Mouse (Mus musculus) spleen, adult 2 months (tissue): ENCODE data around the gene Otulinl.

Source experiments
- CTCF ChIP-seq: fragments of 200-500 bp; IDR thresholded peaks from 2 replicates; pipeline ENCODE4 v1.5.1; 2011; ENCODE audit warnings: mild to moderate bottlenecking, inconsistent platforms; ENCODE audit not compliant: insufficient read depth, insufficient read length, insufficient replicate concordance; ENCODE audit errors: extremely low read depth
- POLR2A ChIP-seq: fragments of 200-500 bp; IDR thresholded peaks from 2 replicates; pipeline ENCODE4 v1.6.1; 2011; ENCODE audit warnings: low read depth, low read length, inconsistent platforms

DNA sequence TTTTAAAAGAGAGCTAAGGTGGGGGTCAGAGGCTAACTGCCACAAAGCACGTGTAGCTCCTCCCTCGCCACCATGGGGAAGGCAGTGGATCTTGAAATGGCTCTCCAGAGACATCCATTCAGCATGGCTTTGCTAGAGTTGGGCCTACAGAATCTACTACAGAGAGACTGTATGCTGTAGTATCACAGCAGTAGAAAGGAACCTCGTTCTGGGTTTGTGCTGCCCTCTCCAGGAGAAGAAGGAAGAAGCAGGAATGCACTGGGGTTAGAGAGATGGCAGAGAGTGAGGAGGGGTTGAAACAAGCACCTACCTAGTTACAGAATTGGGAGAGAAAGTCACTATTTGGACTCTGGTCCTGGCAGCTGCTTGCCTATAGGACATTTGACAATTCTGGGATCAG is 34.0 kb upstream of the Otulinl start:
- TF ChIP-seq CTCF (peak; percentile 48; the same call in 1 of the 2 replicates), POLR2A (no peak)
